Mouse (Mus musculus) embryonic fibroblast, embryonic 13.5 days (primary cell): ENCODE results near the gene Sh3bp4.

Experiments used
- CTCF ChIP-seq: IDR thresholded peaks from 2 replicates; pipeline ENCODE4 v1.5.1; 2011; ENCODE audit warnings: mild to moderate bottlenecking, control low read depth, low read length, moderate library complexity, borderline replicate concordance; ENCODE audit not compliant: insufficient read depth
- POLR2A ChIP-seq: IDR thresholded peaks from 2 replicates; pipeline ENCODE4 v1.6.1; 2011; ENCODE audit warnings: low read depth, mild to moderate bottlenecking, control low read depth, low read length, moderate library complexity

DNA sequence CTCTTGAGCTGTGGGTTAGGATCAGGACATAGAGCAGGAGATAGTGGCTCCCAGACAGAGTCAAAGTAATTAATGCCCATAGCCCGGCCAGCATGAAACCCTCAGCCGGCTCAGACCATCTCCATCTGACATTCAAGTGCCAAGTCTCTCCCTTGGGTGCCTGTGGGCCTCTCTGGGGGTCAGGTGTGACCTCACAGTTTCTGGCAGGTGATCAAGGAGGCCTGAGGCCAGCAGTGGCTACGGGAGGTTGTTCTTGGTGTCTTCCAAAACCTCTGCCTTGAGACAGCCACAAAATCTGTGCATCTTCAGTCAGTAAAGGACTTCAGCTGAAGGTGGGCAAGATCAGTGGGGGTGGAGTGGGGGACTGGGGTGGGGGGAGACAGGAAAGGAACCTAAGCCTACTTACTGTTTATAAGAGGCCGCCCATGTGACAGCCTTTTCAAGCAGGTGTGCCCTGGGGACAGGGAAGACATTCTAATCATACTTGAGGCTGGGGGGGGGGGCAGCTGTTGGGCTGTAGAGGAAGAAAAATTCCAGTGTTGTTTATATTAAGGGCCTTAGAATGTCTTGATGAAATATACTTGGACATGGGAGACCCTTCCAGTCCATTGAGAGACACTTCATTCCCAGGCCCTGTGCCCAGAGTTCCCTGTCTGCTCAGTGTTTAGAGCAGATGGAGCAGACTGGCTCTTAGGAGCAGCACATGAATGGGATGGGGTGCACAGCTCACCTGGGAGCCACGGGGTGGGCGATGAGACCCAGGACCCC is 40.7 kb downstream of the Sh3bp4 start:
- TF ChIP-seq CTCF (no peak), POLR2A (no peak)
